Mouse (Mus musculus) liver, embryonic 12.5 days (tissue): ENCODE results near the gene Pigb. TPM values are rescaled to one million over a fixed set of nuclear protein-coding genes. Genes with fewer than 3 reads are reported as not detected.

Experiments used
- ATAC-seq: fragments of 200-750 bp; cut with Nextera tagmentation; 2 replicates; pipeline ENCODE4 v1.8.0; 2017; ENCODE audit warnings: moderate number of reproducible peaks, mild to moderate bottlenecking, moderate library complexity
- H3K27ac ChIP-seq: fragments of 300-500 bp; sonication (generic); 2 replicates; pipeline ENCODE4 v1.5.1; 2016; ENCODE audit warnings: mild to moderate bottlenecking
- H3K27me3 ChIP-seq: fragments of 300-500 bp; sonication (generic); replicated peaks from 2 replicates; pipeline ENCODE4 v1.6.1; 2016; ENCODE audit warnings: mild to moderate bottlenecking, moderate library complexity
- H3K36me3 ChIP-seq: fragments of 300-500 bp; sonication (generic); 2 replicates; pipeline ENCODE4 v1.6.1; 2016; ENCODE audit warnings: mild to moderate bottlenecking, moderate library complexity
- H3K4me1 ChIP-seq: fragments of 300-500 bp; sonication (generic); 2 replicates; pipeline ENCODE4 v1.6.1; 2016
- H3K4me2 ChIP-seq: fragments of 300-500 bp; sonication (generic); 2 replicates; pipeline ENCODE4 v1.6.1; 2016; ENCODE audit warnings: mild to moderate bottlenecking, moderate library complexity
- H3K4me3 ChIP-seq: fragments of 300-500 bp; sonication (generic); 2 replicates; pipeline ENCODE4 v1.5.1; 2016; ENCODE audit warnings: mild to moderate bottlenecking, moderate library complexity
- H3K9ac ChIP-seq: fragments of 300-500 bp; sonication (generic); 2 replicates; pipeline ENCODE4 v1.6.1; 2016; ENCODE audit warnings: mild to moderate bottlenecking, moderate library complexity
- H3K9me3 ChIP-seq: fragments of 300-500 bp; sonication (generic); replicated peaks from 2 replicates; pipeline ENCODE4 v1.6.1; 2016; ENCODE audit warnings: mild to moderate bottlenecking, moderate library complexity
- WGBS: fragments of 180-500 bp; shearing (Covaris S2); methylation state at CpG from one replicate; pipeline ENCODE4 v1.1.7; 2016; ENCODE audit not compliant: insufficient replicate concordance; 5-methylcytosine and 5-hydroxymethylcytosine counted together
- polyA plus RNA-seq: library from polyadenylated mRNA; unstranded; fragments of >200 nt; fragmentation: Nextera tagmentation; extraction: Ambion mirVana; gene quantifications from 2 replicates; pipeline ENCODE4 v1.2.1, GENCODE M21; 2016

Gene Pigb
- polyA plus RNA-seq, 1 experiment from 2014 or later, result 8.0 TPM

DNA sequence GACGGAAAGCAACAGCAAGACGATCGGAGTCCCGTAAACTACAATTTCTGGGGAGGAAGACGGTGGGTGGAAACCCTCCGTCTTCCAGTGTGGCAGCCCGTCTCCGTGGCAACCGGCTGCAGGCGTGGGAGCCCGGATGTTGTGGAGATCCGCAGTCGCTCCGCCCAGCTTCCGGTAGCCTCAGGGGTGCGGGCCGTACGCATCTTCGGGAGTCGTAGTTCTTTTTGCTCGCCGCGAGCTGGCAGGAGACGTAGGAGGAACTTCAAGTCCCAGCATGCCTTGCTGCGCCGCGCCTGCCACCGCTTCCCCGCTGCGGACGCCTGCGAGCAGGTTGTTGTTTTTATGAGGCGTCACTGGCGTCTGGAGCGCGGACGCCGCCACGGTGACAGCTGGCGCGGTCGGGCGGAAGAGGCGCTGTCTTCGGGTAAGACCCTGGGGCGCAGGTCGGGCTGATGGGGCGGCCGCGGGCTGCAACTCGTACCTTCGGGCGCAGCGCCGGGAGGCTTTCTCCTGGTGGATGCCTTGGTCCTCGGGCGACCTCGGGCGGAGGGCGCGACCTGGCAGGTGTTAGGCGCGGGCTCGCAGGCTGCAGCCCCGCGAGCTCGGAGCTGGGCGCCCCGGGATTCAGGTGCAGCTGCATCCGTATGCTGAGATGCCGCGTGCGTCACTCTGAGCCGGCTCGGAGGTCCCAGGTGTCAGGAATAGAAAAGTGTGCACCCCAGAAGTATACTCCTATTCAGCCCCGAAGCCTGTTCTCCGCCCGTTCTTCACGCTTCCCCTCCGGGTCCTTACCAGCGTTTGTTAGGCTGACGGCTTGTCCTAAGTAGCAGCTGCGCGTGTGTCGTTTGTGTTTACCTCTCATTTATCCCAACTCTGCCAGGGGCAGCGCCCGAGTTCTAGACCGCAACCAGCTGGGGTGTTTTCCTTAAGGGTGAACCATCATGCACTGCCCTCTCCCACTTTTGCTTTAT lies 54.6 kb downstream of the Pigb start, which contains the start of the genes Ccpg1os and Ccpg1:
Ccpg1os (minus strand) TSS at position 133 of the 971 bp plus-strand sequence.
Ccpg1 (plus strand) TSS at position 180 of the 971 bp plus-strand sequence.
- Histone ChIP-seq H3K4me3 (peak within 1 kb of the TSS; percentile 83), H3K9ac (peak within 1 kb of the TSS; percentile 80), H3K27ac (peak within 1 kb of the TSS; percentile 82), H3K9me3 (no peaks in the 10 kb centered on the region), H3K4me1 (peaks cover 19% of the 10 kb centered on the region), H3K4me2 (peak within 1 kb of the TSS; percentile 95), H3K27me3 (no peaks in the 10 kb centered on the region), H3K36me3 (no peaks in the 10 kb centered on the region)
- under 1% methylated on average over 88 of the region's 88 CpGs for WGBS
- ATAC-seq, result peak; percentile 99

DNA sequence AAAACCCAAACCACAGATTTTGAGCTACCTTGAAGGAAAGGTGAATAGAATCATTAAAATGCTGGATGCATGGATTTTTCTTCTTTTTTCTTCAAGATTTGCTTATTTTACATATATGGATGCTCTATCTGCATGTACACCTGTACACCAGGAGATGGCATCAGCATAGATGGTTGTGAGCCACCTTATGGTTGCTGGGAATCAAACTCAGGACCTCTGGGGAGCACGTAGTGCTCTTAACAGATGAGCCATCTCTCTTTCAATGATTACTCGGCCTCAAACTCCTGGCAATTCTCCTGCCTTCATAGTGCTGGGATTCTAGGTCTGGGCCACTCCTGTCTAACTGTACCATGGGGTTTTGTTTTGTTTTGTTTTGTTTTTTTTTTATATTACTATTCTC lies 57.1 kb downstream of the Pigb start:
- Histone ChIP-seq H3K4me1 (peaks cover 19% of the 10 kb centered on the region), H3K27me3 (no peaks in the 10 kb centered on the region), H3K4me3 (no peak overlapping the region), H3K27ac (no peak overlapping the region), H3K9me3 (no peaks in the 10 kb centered on the region), H3K36me3 (no peaks in the 10 kb centered on the region), H3K9ac (no peak overlapping the region), H3K4me2 (no peak overlapping the region)
- ATAC-seq, result no peak
- 45% methylated on average over 2 of the region's 2 CpGs for WGBS

DNA sequence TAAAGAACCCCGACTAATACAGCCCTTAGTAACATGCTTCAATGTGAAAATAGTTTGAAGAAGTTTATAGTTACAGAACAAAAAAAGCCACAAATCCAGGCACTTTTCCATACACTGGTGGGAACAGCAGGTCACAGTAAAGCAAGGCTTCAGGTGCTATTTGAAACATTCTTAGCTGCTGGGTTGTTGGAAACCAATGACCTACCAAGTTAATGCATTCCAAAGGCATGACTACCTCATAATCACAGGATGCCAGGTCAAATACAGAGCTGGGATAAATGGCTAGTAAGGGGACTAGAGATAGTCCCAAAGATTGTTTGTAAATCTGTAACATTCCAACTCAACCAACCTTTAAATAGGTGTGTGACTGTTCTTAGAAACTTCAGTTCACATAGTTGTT lies 64.9 kb downstream of the Pigb start:
- Histone ChIP-seq H3K27ac (no peak overlapping the region), H3K36me3 (no peaks in the 10 kb centered on the region), H3K9ac (no peak overlapping the region), H3K4me1 (no peaks in the 10 kb centered on the region), H3K4me2 (no peak overlapping the region), H3K4me3 (no peak overlapping the region), H3K27me3 (no peaks in the 10 kb centered on the region), H3K9me3 (no peaks in the 10 kb centered on the region)
- no peak for ATAC-seq
- WGBS, result 65% methylated on average over 1 of the region's 1 CpGs

DNA sequence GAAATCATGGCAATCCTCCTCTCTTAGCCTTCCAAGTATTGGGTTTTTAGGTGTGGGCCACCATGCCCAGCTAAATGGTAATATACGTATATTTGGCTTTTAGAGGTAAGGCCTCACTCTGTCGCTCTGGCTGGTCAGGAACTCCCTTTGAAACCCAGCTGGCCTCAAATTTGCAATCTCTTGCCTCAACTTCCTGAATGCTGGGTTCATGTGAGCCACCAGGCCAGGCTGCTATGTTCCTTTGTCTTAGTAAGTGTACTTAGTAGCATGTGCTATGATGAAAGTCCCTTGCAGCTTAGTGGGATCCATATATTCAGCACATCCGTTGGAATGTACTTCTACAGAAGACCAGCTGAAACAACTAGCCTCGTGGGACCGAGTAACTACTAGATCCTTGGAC lies 65.4 kb downstream of the Pigb start:
- no peaks in the 10 kb centered on the region for H3K27me3 ChIP-seq
- no peak overlapping the region for H3K9ac ChIP-seq
- H3K4me1 ChIP-seq, result no peaks in the 10 kb centered on the region
- H3K27ac ChIP-seq, result no peak overlapping the region
- ATAC-seq, result no peak
- 71% methylated on average over 5 of the region's 5 CpGs for WGBS
- no peak overlapping the region for H3K4me2 ChIP-seq
- H3K4me3 ChIP-seq, result no peak overlapping the region
- H3K9me3 ChIP-seq, result no peaks in the 10 kb centered on the region
- no peaks in the 10 kb centered on the region for H3K36me3 ChIP-seq

DNA sequence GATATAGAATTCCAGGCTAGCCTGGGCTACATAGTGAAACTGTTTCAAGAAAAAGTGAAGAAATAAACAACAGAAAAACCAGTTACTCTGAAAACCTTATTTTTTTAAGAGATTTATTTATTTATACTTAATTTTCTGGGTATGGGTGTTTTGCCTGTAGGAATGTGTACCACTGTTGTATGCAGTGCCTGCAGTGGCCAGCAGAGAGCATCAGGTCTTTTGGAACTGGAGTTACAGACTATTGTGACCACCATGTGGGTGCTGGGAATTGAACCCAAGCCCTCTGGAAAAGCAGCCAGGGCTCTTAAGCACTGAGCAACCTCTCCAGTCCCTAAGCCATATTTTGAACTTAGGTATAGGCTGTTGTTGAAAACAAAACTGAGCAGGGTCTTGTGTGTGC lies 67.2 kb downstream of the Pigb start:
- no peak overlapping the region for H3K4me3 ChIP-seq
- no peak overlapping the region for H3K4me2 ChIP-seq
- H3K9me3 ChIP-seq, result no peaks in the 10 kb centered on the region
- no peak overlapping the region for H3K27ac ChIP-seq
- no peaks in the 10 kb centered on the region for H3K36me3 ChIP-seq
- no peaks in the 10 kb centered on the region for H3K27me3 ChIP-seq
- no peak overlapping the region for H3K9ac ChIP-seq
- no peak for ATAC-seq
- no peaks in the 10 kb centered on the region for H3K4me1 ChIP-seq

DNA sequence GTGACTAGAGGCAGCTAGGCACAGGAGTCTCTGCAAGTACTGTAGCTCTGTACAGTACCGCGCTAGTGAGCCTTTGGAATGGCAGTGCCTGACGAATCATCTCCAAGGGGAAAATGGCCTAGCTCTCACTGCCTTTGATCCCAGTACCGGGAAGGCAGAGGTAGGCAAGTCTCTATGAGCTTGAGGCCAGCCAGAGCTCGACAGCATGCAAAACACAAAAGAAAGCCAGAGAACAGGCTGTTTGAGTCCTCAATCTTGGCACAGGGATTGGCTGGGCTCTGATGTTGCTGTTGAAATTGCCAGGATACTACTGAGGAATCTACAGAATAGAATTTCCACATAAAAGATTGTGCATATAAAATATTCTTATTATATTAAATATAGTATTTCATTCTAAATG lies 67.7 kb downstream of the Pigb start:
- ATAC-seq, result no peak
- H3K4me1 ChIP-seq, result no peaks in the 10 kb centered on the region
- no peaks in the 10 kb centered on the region for H3K9me3 ChIP-seq
- no peaks in the 10 kb centered on the region for H3K36me3 ChIP-seq
- WGBS, result 67% methylated on average over 5 of the region's 5 CpGs
- no peak overlapping the region for H3K4me3 ChIP-seq
- H3K27ac ChIP-seq, result no peak overlapping the region
- no peak overlapping the region for H3K4me2 ChIP-seq
- no peak overlapping the region for H3K9ac ChIP-seq
- H3K27me3 ChIP-seq, result no peaks in the 10 kb centered on the region

DNA sequence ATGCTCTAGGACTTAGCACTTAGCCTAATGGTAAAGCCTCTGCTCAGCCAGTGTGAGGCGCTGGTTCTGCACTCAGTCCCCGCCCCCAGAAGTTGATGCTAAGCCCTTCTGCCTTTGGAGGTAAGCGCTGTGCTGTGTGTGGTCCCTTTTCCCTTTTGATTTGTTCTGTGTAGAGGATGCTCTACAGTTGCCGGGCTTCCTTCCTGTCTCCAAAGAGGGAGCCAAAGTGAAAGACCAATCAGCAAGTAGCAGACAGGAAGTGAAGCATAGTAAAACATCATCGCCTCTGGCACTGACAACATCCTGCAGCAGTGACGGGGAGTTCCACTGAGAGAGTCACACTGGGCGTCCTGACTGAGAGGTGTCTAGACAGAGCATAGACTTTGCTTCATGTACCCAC lies 70.3 kb downstream of the Pigb start:
- no peak for ATAC-seq
- no peaks in the 10 kb centered on the region for H3K9me3 ChIP-seq
- H3K27me3 ChIP-seq, result no peaks in the 10 kb centered on the region
- no peaks in the 10 kb centered on the region for H3K36me3 ChIP-seq
- H3K27ac ChIP-seq, result no peak overlapping the region
- no peak overlapping the region for H3K9ac ChIP-seq
- H3K4me3 ChIP-seq, result no peak overlapping the region
- H3K4me1 ChIP-seq, result no peaks in the 10 kb centered on the region
- 61% methylated on average over 7 of the region's 7 CpGs for WGBS
- H3K4me2 ChIP-seq, result no peak overlapping the region

DNA sequence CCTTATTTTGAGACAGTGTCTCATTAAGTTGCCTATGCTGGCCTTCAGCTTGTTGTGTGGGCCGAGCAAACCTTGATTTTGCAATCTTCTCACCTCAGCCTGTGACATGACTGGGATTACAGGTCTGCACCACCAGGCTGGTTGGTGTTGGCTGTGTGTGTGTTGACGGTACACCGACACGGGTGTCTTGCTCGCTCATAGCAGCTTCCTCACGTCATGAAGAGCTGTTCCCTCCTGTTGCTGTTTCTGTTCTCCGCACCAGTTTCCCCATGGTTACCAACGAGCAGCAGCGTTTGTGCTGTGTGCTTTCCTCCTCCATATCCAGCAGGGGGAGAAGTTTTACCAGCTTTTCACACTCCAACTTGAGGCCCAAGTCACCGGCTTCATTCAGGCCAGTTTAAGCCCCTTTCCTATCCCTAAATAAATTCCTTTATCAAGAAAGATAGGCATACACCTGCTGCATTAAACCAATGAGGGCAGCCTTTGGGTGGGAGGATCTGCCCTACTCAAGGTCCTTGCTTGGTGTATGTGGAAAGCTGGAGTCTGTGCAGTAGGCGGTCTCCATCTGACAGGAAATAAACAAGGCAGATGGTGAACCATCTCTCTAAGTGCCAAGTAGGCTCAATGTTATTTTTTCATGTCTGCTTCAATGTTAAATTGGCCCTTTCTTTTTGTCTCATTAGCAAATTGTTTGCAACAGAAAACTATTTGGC lies 71.7 kb downstream of the Pigb start:
- Histone ChIP-seq H3K4me3 (no peak overlapping the region), H3K4me2 (0 out of 2 replicates have a peak overlapping the region, but pooled peaks have one; percentile 27), H3K36me3 (no peaks in the 10 kb centered on the region), H3K27me3 (no peaks in the 10 kb centered on the region), H3K4me1 (no peaks in the 10 kb centered on the region), H3K9me3 (no peaks in the 10 kb centered on the region), H3K27ac (no peak overlapping the region), H3K9ac (no peak overlapping the region)
- 0 out of 2 replicates have a peak, but pooled peaks have one; percentile 42 for ATAC-seq
- WGBS, result 29% methylated on average over 11 of the region's 11 CpGs

DNA sequence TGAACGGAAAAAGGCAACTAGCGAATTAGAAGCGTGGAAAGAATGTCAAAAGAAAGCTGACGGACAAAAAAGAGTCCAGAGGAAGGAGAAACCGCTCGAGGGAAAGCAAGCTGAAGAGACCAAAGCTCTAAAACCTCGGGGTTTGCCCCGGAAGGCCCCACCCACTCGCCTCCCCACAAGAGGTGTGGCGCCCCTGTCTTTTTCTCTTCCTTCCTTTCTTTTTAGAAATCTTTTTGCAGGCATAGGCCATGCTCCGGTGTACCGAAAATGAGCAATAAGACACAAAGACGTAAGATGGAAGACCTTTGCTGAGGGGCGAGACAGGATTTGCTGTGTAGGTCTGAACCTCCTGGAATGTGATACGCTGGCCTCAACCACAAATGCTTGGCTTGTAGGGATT lies 78.2 kb downstream of the Pigb start:
- Histone ChIP-seq H3K27ac (no peak overlapping the region), H3K36me3 (no peaks in the 10 kb centered on the region), H3K4me1 (peaks cover 16% of the 10 kb centered on the region), H3K4me3 (no peak overlapping the region), H3K9ac (no peak overlapping the region), H3K4me2 (no peak overlapping the region), H3K9me3 (no peaks in the 10 kb centered on the region), H3K27me3 (no peaks in the 10 kb centered on the region)
- WGBS, result 56% methylated on average over 15 of the region's 15 CpGs
- no peak for ATAC-seq

DNA sequence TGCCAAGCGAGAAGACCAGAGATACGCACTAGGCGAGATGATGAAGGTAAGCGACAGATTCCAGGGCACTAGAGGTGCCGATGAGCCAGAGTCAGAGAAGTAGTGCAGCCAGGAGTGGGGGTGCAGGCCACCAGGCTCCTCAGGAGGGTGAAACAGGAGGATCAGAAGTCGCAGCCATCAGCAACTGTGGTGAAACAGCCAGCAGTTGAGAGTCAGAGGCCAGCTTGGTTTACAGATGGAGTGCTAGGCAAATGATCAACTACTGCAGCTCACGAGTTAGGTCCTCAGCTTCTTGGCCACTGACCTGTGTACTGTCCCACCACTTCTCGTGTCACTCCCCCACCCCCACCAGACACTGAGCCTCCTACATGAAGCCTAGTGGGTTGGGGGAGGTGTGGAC lies 78.8 kb downstream of the Pigb start:
- Histone ChIP-seq H3K27me3 (no peaks in the 10 kb centered on the region), H3K4me1 (peaks cover 16% of the 10 kb centered on the region), H3K36me3 (no peaks in the 10 kb centered on the region), H3K9me3 (no peaks in the 10 kb centered on the region), H3K27ac (no peak overlapping the region), H3K9ac (no peak overlapping the region), H3K4me2 (no peak overlapping the region), H3K4me3 (no peak overlapping the region)
- 66% methylated on average over 8 of the region's 8 CpGs for WGBS
- ATAC-seq, result no peak

DNA sequence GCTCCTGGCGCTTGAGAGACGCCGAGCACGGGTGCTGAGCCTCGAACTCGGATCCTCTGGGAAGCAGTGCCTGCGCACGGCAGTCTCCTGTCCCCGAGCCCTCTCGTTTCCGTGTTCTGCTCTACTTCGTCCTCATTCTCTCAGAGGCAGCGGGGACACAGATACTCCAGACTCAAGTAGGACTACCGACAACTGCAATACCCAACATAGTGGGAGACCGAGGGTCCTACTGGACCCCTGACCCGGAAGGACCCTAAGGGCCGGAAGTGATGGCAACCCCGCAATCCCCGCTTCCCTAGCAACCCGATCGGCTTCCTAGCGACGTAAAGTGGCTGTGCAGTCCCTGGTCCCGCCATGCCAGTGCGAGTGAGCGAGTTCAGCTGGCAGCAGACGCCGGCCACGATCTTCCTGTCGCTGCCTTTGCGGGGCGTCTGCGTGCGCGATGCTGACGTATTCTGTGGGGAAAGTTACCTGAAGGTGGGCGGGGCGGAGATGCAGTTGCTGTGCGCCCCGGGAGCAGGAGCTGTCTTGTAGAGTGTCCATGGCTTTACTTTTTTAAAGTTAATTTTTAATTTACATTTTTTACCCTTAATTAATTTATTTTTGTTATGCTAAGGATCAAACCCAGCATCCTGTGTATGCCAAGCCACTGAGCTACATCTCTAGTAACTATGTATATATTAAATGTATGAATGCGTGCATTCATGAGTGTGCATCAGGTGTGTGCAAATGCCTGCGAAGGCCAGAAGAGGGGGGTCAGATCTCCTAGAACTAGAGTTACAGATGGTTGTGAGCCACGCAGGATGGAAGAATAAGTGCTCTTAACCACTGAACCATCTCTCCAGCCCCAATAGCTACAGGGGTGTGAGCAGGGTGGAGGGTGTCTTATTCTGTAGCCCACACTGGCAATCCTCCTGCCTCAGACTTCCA lies 81.4 kb downstream of the Pigb start, which contains the start of the genes Dyx1c1 and Gm44503:
Dyx1c1 (plus strand) TSS at position 265 of the 930 bp plus-strand sequence.
Gm44503 (plus strand) TSS at position 332 of the 930 bp plus-strand sequence.
- H3K4me2 ChIP-seq, result peak within 1 kb of the TSS; percentile 60
- H3K36me3 ChIP-seq, result no peaks in the 10 kb centered on the region
- WGBS, result 2% methylated on average over 43 of the region's 43 CpGs
- peak within 1 kb of the TSS; percentile 63 for H3K4me3 ChIP-seq
- H3K4me1 ChIP-seq, result peaks cover 16% of the 10 kb centered on the region
- peak within 1 kb of the TSS; percentile 54 for H3K9ac ChIP-seq
- peak within 1 kb of the TSS; percentile 22; the same call in 1 of the 2 replicates for H3K27ac ChIP-seq
- ATAC-seq, result peak; percentile 78
- H3K27me3 ChIP-seq, result no peaks in the 10 kb centered on the region
- no peaks in the 10 kb centered on the region for H3K9me3 ChIP-seq
